Mouse (Mus musculus) cerebellum, adult 9-10 months (tissue): ENCODE results near the gene Ppp1r15b.
A peak's percentile ranks its signal among the peaks of the same experiment; 100 is the strongest.

Experiments used
- DNase-seq: peaks from one replicate; pipeline ENCODE4 v3.0.0; 2022

Gene Ppp1r15b

GRCm38 (mm10) chr1:133124137-133124536 is 6.8 kb upstream of the Ppp1r15b start:
- DNase-seq = no peak

- DNase-seq = no peak
These were observed 5.1 kb upstream of the Ppp1r15b start for GRCm38 (mm10) chr1:133125640-133126364.

DNA sequence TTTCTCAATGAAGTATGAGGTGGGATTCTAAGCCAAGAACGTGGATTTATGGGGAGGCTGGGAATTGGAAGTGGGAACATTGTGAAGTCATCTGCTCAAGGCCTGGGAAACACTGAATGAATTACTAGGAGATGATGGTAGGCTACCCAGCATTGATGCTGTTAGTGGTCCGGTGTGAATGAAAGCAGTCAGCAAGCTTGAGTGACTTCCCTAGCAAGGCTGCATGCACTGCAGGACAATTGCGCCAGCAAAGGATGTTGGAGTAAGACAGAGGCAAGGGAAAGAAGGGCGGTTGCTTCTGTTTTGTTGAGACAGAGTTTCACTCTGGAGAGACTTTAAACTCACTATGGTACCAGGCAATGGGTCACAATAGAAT is 4.6 kb upstream of the Ppp1r15b start:
- no peak for DNase-seq

DNA sequence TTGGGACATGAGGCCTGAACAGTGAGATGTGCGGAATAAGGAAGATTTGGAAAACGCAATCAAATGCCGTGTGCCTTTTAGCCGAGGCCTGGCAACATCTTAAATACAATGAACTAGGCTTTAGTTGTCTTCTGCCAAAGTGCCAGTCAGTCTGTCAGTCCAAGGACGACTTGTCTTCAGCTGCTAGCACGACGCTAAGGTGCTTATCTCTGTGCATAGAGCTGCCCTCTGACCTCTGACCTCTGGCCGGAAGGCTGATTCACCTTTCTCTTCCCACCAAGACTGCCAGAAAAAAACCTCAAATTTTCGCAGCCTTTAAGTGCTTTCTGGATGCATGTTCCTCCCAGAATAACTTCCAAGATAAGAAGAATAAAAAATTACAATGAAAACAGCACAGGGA is 3.6 kb upstream of the Ppp1r15b start:
- DNase-seq = no peak

- peak; percentile 44 for DNase-seq
These were observed 1.3 kb upstream of the Ppp1r15b start for GRCm38 (mm10) chr1:133129471-133130221.

DNA sequence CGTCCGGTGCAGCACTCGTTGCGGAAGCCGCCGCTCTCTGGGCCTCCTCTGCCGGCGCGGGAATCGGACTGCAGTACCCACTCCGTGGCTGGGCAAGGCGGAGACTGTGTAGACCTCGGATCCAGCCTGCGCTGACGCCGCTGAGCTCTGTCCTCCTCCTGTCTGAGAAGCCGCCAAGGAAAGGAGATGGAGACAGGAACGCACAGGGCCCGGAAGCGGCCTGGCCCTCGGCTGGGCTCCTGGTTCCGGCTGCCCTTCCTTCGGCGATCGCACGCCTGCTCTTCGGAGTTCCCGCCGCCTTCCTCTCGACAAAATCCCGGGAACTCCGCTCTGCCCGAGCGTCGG is 590 bp downstream of the Ppp1r15b start:
- DNase-seq = no peak

DNA sequence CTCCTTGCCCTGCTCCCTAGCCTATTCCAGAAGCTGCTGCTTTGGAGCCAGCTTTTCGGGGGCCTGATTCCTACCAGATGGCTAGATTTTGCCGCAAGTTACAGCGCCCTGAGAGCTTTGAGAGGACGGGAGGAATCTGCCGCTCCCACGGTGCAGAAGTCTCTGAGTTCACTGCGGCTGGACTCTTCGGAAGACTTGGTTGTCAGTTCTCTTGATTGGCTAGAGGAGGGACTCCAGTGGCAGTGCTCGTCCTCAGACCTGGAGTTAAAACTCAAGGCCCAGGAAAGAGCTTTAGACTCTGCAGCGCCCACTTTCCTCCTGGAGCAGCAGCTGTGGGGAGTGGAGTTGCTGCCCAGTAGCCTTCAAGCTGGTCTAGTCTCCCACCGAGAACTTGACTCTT is 993 bp downstream of the Ppp1r15b start:
- peak; percentile 32 for DNase-seq

DNA sequence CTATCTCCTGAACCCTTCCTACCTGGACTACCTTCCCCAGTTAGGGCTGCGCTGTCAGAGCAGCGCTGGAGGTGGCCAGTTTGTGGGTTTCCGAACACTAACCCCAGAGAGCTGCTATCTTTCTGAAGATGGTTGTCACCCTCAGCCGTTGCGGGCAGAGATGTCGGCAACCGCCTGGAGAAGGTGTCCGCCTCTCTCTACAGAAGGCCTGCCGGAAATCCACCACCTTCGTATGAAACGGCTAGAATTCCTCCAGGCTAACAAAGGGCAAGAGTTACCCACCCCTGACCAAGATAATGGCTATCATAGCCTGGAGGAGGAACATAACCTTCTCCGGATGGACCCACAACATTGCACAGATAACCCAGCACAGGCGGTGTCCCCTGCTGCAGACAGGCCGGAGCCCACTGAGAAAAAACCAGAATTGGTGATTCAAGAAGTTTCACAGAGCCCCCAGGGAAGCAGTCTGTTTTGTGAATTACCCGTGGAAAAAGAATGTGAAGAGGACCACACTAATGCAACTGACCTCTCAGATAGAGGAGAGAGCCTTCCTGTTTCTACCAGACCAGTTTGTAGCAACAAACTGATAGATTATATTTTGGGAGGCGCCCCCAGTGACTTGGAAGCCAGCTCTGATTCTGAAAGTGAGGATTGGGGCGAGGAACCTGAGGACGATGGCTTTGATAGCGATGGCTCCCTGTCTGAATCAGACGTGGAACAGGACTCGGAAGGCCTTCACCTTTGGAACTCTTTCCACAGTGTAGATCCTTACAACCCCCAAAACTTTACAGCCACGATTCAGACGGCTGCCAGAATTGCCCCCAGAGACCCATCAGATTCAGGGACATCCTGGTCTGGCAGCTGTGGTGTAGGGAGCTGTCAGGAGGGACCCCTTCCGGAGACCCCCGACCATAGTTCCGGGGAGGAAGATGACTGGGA is 1.7 kb downstream of the Ppp1r15b start:
- DNase-seq = peak; percentile 36

DNA sequence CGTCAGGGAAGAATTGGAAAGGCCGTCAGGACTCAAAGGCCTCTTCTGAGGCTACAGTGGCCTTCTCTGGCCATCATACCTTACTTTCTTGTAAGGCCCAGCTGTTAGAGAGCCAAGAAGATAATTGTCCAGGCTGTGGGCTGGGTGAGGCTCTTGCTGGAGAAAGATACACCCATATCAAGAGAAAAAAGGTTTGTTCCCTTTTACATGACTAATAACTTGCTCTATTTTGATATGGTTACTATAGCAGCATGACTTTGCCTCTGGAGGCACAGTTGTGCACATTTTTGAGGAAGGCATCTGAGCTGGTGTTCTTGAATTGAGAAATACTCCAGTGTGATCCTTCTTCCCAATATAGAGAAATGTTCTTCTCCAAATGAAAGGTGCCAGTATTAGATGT is 2.5 kb downstream of the Ppp1r15b start:
- no peak for DNase-seq

- peak; percentile 26 for DNase-seq
These were observed 3.1 kb downstream of the Ppp1r15b start for GRCm38 (mm10) chr1:133134071-133134470.

DNA sequence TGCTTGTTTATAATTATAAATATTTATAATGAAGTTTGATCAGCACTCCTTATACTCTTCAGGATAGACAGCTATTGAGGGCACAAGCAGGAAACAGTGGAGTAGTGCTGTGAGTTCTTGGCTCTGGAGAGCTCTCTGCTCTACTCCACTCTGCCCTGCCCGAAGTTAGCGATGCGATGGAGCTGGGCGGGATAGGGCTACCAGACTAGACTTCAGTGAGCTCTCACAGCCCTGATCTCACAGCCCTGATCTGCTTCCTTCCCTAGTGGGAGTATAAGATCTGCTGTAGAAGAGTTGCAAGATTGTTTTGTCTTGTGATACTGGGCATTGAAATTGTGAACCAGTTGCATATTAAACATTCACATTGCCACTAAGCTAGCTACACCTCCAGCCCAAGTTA is 3.9 kb downstream of the Ppp1r15b start:
- DNase-seq = no peak

GRCm38 (mm10) chr1:133135808-133136207 is 4.9 kb downstream of the Ppp1r15b start:
- DNase-seq = no peak

- no peak for DNase-seq
These were observed 7.5 kb downstream of the Ppp1r15b start for GRCm38 (mm10) chr1:133138401-133138800.

GRCm38 (mm10) chr1:133146014-133147009 is 15.4 kb downstream of the Ppp1r15b start:
- peak; percentile 65 for DNase-seq

- no peak for DNase-seq
These were observed 16.4 kb downstream of the Ppp1r15b start for GRCm38 (mm10) chr1:133147324-133147723.

DNA sequence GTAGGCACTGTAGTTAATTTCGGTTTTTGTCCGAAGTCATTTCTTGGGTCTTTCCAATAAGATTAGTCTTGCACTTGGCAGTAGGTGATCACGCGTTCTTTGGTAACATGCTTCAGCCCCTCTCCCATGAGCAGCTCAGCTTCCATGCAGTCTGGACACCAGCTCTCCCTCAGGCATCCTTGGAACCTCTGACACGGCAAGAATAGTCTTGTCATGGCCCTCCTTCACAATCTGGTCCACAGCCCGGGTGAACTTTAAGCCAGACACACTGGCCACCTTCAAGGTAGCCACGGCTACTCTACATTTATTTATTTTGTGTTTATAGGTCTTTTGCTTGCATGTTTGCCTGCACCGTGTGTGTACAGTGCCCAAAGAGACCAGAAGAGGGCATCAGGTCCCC is 17.2 kb downstream of the Ppp1r15b start:
- DNase-seq = no peak

- DNase-seq = no peak
These were observed 19.6 kb downstream of the Ppp1r15b start for GRCm38 (mm10) chr1:133150556-133150955.

DNA sequence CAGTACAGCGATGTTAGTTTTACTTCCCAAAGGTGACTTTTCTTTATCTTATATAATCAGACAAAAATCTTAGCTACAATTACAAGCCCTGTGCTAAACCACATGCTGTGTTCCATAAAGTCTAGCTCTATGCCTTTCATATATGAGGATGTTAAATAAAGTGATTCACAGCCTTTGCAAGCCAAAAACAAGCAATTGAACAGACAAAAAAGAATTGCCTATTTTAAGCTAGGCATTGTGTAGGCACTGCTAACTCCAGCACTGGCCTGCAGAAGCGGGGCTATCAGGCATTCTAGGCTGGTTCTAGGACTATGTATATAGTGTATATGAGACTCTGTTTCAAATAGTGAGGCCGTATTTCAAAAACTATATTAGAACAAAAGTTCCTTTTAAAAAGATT is 21.3 kb downstream of the Ppp1r15b start:
- DNase-seq = no peak

DNA sequence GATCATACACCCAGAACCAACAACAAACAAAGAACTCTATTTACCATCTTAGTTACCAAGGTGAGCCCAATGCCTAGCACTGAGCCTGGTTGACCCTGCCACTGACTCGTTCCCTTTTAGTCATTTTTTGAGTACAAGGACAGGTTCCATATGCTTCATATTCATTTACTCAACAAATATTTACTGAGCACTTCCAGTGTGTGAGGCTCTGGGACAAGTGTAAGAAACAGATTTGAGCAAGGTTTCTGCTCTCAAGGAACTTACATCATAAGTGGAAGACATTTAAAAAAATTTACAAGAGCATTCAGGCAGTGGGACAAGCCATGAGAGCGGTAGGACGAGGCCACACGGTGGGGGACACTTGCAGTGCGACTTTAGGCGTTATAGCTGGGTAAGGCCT is 24.3 kb downstream of the Ppp1r15b start:
- no peak for DNase-seq

- no peak for DNase-seq
These were observed 28.2 kb downstream of the Ppp1r15b start for GRCm38 (mm10) chr1:133159128-133159564.

DNA sequence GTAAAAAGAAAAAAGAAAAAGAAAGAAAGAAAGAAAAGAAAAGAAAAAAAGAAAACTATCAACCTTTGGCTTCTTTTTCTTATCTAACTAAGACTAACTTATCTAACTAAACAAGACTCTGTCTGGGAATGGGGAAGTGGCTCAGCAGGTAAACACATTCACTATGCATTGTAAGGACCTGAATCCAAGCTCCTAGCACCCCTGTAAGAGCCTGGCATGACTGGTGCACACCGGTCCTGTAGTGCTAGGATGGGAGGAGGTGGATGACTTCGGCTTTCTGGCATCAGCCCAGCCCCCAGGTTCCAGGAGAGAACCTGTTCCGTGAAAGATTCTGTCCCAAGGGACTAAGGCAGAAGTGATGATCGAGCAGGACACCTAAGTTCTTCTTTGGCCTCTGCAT is 30.6 kb downstream of the Ppp1r15b start:
- DNase-seq = no peak

- no peak for DNase-seq
These were observed 31.1 kb downstream of the Ppp1r15b start for GRCm38 (mm10) chr1:133162046-133162445.
